Mouse (Mus musculus): ENCODE measurements at regions not wholly inside any gene's neighbourhood (a gene's known extent, or its start where the extent isn't known, plus 50 kb on each side); places are given as distances from the start of the nearest gene placed in this dataset.

DNA sequence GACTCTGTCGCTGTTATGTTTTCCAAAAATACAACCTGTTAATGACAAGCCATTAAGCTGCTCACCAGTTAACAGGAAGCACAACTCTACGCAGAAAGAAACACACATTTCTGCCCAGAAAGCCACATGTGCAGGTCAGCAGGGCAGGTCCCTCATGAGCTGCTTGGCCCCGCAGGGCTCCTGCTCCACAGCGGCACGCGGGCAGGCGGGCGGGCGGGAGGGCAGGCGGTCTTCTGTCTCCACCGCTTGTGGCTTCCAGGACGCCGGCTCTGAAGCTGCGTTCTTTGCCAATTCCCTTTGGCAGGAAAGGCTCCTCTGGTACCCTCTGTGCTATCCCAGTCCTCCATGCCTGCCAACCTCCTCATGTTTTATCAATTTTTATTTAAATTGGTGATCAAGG lies 139.1 kb upstream of the Spred2 start:
- H3K4me1 ChIP-seq (ENCODE audit: insufficient read depth): no peaks in the 10 kb centered on the region
- DNase-seq (no peak), ATAC-seq (no peak)
- H3K36me3 ChIP-seq (replicated peaks; ENCODE audit: insufficient read depth, low read length): no peaks in the 10 kb centered on the region
- H3K27me3 ChIP-seq (ENCODE audit: insufficient read depth, low read length): no peaks in the 10 kb centered on the region
- TF ChIP-seq CTCF (IDR thresholded peaks at IDR 0.05; ENCODE audit: low read depth) (no peak), EP300 (IDR thresholded peaks at IDR 0.05; ENCODE audit: low read depth) (no peak)
- no peaks in the 10 kb centered on the region for H3K9me3 ChIP-seq (ENCODE audit: low read length)
- H3K4me2 ChIP-seq (ENCODE audit: low read depth, low read length): no peak overlapping the region
- H3K4me3 ChIP-seq (ENCODE audit: low read depth, low read length): no peak overlapping the region
- H3K9ac ChIP-seq (replicated peaks): no peak overlapping the region
- 70% methylated on average over 14 of the region's 14 CpGs for WGBS (ENCODE audit: insufficient replicate concordance)
- no peak overlapping the region for H3K27ac ChIP-seq (ENCODE audit: low read depth)

DNA sequence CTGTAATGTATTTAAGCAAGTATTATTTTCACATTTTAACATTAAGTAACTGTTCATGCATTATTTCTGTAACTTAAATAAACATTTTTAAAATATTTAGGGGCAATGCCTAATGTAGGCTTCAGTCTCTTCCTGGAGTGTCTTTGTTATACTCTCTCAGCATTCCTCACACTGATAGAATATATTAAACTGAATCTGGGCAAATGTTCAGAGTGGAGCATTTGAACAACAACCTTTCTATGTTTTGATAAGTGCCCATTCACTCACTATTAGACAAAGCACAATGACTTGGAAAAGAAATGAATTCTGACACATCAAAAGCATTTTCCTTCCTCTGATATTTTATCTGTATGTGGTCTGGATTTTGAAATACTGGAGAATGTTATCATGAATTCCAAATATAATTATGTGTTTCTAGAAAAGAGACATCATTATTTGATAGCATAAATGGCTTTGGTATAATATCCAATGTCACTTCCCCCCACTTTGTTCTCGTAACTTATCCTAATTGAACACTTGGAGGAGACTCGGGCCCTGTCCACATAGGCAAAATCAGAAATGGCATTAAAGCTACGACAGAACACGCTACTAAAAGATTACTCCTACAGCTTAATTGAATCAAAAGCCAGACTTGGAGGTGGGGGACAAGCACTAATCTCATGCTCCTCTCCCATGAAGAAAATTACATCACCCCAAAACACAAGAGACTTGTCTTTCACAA lies 127.1 kb upstream of the Spred2 start:
- Histone ChIP-seq H3K4me3 (ENCODE audit: low read depth, low read length) (no peak overlapping the region), H3K27me3 (ENCODE audit: insufficient read depth, low read length) (no peaks in the 10 kb centered on the region), H3K27ac (ENCODE audit: low read depth) (no peak overlapping the region), H3K4me1 (ENCODE audit: insufficient read depth) (no peaks in the 10 kb centered on the region), H3K4me2 (ENCODE audit: low read depth, low read length) (no peak overlapping the region), H3K9ac (replicated peaks) (no peak overlapping the region), H3K36me3 (replicated peaks; ENCODE audit: insufficient read depth, low read length) (no peaks in the 10 kb centered on the region), H3K9me3 (ENCODE audit: low read length) (no peaks in the 10 kb centered on the region)
- DNase-seq (no peak), ATAC-seq (no peak)
- TF ChIP-seq CTCF (IDR thresholded peaks at IDR 0.05; ENCODE audit: low read depth) (no peak), EP300 (IDR thresholded peaks at IDR 0.05; ENCODE audit: low read depth) (no peak)
- WGBS (ENCODE audit: insufficient replicate concordance): 67% methylated on average over 4 of the region's 4 CpGs

DNA sequence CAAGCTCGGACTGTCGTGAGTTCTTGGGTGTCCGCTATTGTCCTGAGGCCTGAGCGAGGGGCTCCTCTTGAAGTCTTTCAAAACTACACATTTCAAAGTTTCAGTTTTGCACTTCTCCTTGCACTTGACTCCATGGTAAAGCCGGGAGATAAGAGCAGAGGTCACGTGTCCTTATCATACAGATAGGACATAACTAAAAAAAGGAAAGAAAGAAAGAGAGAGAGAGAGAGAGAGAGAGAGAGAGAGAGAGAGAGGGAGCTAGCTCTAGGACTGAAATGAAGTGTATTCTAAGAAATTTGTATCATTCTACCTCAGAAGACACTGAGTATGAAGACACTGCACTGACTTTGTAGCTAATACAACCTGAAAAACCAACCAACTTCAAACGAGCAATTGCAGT lies 114.8 kb upstream of the Spred2 start:
- ATAC-seq (no peak), DNase-seq (no peak)
- Histone ChIP-seq H3K4me2 (ENCODE audit: low read depth, low read length) (no peak overlapping the region), H3K9ac (replicated peaks) (no peak overlapping the region), H3K9me3 (ENCODE audit: low read length) (no peaks in the 10 kb centered on the region), H3K27ac (ENCODE audit: low read depth) (no peak overlapping the region), H3K4me3 (ENCODE audit: low read depth, low read length) (no peak overlapping the region), H3K36me3 (replicated peaks; ENCODE audit: insufficient read depth, low read length) (no peaks in the 10 kb centered on the region), H3K4me1 (ENCODE audit: insufficient read depth) (no peaks in the 10 kb centered on the region), H3K27me3 (ENCODE audit: insufficient read depth, low read length) (no peaks in the 10 kb centered on the region)
- 65% methylated on average over 7 of the region's 7 CpGs for WGBS (ENCODE audit: insufficient replicate concordance)
- TF ChIP-seq EP300 (IDR thresholded peaks at IDR 0.05; ENCODE audit: low read depth) (no peak), CTCF (IDR thresholded peaks at IDR 0.05; ENCODE audit: low read depth) (no peak)

DNA sequence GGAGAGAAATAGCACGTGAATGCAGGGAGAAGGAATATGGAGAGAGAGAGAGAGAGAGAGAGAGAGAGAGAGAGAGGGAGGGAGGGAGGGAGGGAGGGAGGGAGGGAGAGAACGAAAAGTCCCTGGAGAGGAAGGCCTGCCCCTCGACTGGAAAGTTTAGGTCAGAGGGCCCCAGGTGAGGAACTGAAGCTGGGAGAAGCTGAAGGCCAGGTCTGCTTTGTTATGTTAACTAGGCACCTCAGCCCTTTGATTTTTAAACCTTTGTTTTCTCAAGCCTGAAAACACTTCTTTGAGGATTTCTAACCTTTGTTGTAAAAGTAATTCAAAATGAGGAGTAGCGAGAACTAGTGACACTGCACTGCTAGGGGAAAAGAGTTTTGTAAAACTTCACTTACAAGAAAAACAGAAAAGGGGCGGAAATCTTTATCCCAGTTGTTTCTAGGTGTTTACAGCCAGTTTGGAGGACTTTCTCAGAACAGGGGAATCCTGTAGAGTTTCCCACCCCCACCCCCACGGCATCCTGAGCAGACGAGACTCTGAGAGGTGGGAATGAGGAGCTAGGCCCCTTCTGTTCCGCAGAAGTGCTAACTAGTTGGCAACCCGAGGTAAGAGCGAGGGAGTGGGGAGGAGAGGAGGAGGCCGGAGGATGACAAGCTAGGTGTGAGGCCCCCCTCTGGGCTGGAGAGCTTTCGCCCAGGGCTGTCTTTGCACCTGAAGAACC lies 112.7 kb upstream of the Spred2 start:
- WGBS (ENCODE audit: insufficient replicate concordance): 41% methylated on average over 11 of the region's 12 CpGs
- Histone ChIP-seq H3K36me3 (replicated peaks; ENCODE audit: insufficient read depth, low read length) (no peaks in the 10 kb centered on the region), H3K27me3 (ENCODE audit: insufficient read depth, low read length) (no peaks in the 10 kb centered on the region), H3K9me3 (ENCODE audit: low read length) (no peaks in the 10 kb centered on the region), H3K4me2 (ENCODE audit: low read depth, low read length) (no peak overlapping the region), H3K4me3 (ENCODE audit: low read depth, low read length) (no peak overlapping the region), H3K27ac (ENCODE audit: low read depth) (no peak overlapping the region), H3K4me1 (ENCODE audit: insufficient read depth) (no peaks in the 10 kb centered on the region), H3K9ac (replicated peaks) (no peak overlapping the region)
- ATAC-seq: no peak
- no peak for DNase-seq
- no peak for TF ChIP-seq EP300 (IDR thresholded peaks at IDR 0.05; ENCODE audit: low read depth)
- no peak for TF ChIP-seq CTCF (IDR thresholded peaks at IDR 0.05; ENCODE audit: low read depth)

DNA sequence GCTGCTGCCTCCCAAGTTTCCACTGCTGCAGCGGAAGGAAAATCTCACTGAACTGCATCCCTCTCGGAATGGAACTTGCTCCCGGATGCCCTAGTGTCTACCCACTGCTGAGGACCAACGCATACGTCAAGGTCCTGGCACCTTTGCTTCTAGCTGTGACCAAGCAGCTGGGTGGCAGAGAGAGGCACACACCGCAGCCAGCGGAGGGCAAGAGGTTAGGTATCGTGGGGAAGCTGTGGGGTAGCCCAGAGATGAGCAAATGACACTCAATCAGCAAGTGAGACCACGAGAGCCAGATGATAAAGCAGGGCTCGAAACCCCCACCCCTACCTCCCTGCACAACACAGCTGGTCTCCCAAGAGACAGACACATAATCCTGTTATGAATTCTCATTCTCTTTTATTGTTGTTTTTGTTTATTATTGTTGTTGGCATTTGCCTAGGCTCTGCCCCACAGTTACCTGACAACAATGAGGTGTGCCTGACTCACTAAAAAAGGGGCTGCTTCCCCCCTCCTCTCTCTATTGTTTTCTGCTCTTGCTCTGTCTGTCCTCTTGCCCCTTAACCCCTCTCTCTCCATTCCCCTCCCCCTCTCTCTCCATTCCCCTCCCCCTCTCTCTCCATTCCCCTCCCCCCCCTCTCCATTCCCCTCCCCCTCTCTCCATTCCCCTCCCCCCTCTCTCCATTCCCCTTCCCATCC lies 112.0 kb upstream of the Spred2 start:
- DNase-seq: no peak
- Histone ChIP-seq H3K9ac (replicated peaks) (no peak overlapping the region), H3K4me2 (ENCODE audit: low read depth, low read length) (no peak overlapping the region), H3K27ac (ENCODE audit: low read depth) (no peak overlapping the region), H3K27me3 (ENCODE audit: insufficient read depth, low read length) (no peaks in the 10 kb centered on the region), H3K36me3 (replicated peaks; ENCODE audit: insufficient read depth, low read length) (no peaks in the 10 kb centered on the region), H3K9me3 (ENCODE audit: low read length) (no peaks in the 10 kb centered on the region), H3K4me3 (ENCODE audit: low read depth, low read length) (no peak overlapping the region), H3K4me1 (ENCODE audit: insufficient read depth) (no peaks in the 10 kb centered on the region)
- TF ChIP-seq EP300 (IDR thresholded peaks at IDR 0.05; ENCODE audit: low read depth): no peak
- no peak for TF ChIP-seq CTCF (IDR thresholded peaks at IDR 0.05; ENCODE audit: low read depth)
- WGBS (ENCODE audit: insufficient replicate concordance): 38% methylated on average over 10 of the region's 10 CpGs
- ATAC-seq: no peak

DNA sequence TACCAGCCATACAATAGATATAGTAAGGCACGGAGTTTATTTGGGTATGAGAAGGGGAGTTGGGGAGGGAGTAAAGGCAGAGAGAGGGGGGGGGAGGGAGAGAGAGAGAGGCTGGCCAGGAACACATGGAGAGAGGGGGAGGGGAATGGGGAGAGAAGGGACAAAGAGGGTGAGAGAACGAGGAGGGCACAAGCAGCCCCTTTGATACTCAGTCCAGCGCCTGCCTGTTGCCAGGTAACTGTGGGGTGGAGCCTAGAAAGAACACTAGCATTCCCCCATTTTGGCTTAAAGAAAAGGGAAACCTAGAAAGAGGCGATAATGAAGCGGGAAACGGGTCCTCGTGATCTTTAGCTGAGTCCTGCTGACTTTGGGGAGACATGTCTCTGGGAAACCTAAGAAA lies 110.6 kb upstream of the Spred2 start:
- no peaks in the 10 kb centered on the region for H3K4me1 ChIP-seq (ENCODE audit: insufficient read depth)
- DNase-seq: no peak
- no peaks in the 10 kb centered on the region for H3K36me3 ChIP-seq (replicated peaks; ENCODE audit: insufficient read depth, low read length)
- no peak overlapping the region for H3K9ac ChIP-seq (replicated peaks)
- TF ChIP-seq CTCF (IDR thresholded peaks at IDR 0.05; ENCODE audit: low read depth): no peak
- no peak for TF ChIP-seq EP300 (IDR thresholded peaks at IDR 0.05; ENCODE audit: low read depth)
- H3K27ac ChIP-seq (ENCODE audit: low read depth): no peak overlapping the region
- no peaks in the 10 kb centered on the region for H3K9me3 ChIP-seq (ENCODE audit: low read length)
- H3K4me2 ChIP-seq (ENCODE audit: low read depth, low read length): no peak overlapping the region
- 78% methylated on average over 7 of the region's 7 CpGs for WGBS (ENCODE audit: insufficient replicate concordance)
- no peaks in the 10 kb centered on the region for H3K27me3 ChIP-seq (ENCODE audit: insufficient read depth, low read length)
- ATAC-seq: no peak
- H3K4me3 ChIP-seq (ENCODE audit: low read depth, low read length): no peak overlapping the region
